Mouse (Mus musculus): Measurements from ENCODE around the gene Kcna10.

Gene Kcna10

GRCm38 (mm10) chr3:107239607-107240006 lies 56.8 kb downstream of the Kcna10 start, which contains the start of gene Prok1:
TSS of gene Prok1 (minus strand) at chr3:107239707.
- DNase-seq (ENCODE audit: low read depth, low spot score) = no peak

DNA sequence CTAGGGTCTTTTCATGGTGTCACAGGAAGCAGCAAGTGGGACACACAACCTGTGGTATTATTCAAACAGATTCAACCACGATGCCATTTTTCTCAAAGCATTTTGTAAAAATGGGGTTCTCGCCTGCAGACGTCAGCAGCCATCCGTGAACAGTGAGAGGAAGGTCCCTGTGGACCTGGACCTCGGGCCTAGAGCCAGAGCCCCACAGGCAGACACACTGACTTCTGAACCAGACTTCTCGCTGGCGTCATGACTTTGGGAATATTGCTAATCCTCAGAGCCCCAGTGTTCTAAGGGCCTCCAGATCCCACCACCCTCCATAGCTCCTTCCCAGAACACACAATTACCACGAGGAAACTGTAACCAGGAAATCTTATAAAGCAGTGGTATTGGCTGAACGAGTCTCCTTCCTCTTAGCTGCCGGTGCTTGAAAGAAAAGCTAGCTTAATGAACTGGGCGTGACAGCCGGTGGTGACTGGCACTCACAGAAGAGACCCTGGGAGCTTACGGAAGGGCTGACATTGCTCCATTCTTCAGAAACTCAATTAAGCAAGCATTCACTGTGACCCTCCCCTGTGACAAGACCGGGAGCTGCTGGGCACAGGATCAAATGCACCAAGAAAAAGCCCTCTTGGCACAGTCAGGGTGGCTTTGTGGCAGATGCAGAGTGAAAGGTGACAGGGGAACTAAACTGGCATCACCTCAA lies 58.7 kb downstream of the Kcna10 start:
- no peak for DNase-seq (ENCODE audit: low read depth, low spot score)
